Mouse (Mus musculus) MEL (cell line): ENCODE results near the gene Cpne1. TPM values are rescaled to one million over a fixed set of nuclear protein-coding genes. Genes with fewer than 3 reads are reported as not detected.

Source experiments
- DNase-seq: peaks from one replicate; pipeline ENCODE4 v3.0.0; 2011; ENCODE audit warnings: low read depth, low spot score
- H3K27ac ChIP-seq: 2 replicates; pipeline ENCODE4 v1.5.1; 2012; ENCODE audit warnings: low read depth, mild to moderate bottlenecking, control low read depth, low read length, moderate library complexity; ENCODE audit not compliant: control insufficient read depth
- H3K27me3 ChIP-seq, 2 experiments: fragments of 150-350 bp in 1 of 2; sonication (generic) in 1 of 2; 2 replicates each; pipeline ENCODE4 v1.6.1; 2012; ENCODE audit warnings: low read length in 2 of 2, mild to moderate bottlenecking in 2 of 2, improper control_type of control experiment in 1 of 2, moderate library complexity in 1 of 2; ENCODE audit not compliant: insufficient read depth in 2 of 2, control insufficient read depth in 1 of 2
- H3K36me3 ChIP-seq, 2 experiments: 2 replicates each; pipeline ENCODE4 v1.6.1; 2012 to 2014; ENCODE audit warnings: low read length in 2 of 2, improper control_type of control experiment in 1 of 2, inconsistent platforms in 1 of 2, mild to moderate bottlenecking in 1 of 2; ENCODE audit not compliant: insufficient read depth in 2 of 2, control insufficient read depth in 1 of 2
- H3K4me1 ChIP-seq, 2 experiments: fragments of 150-350 bp in 1 of 2; sonication (generic) in 1 of 2; 2 replicates each; pipeline ENCODE4 v1.6.1; 2012; ENCODE audit warnings: low read length in 2 of 2, improper control_type of control experiment in 1 of 2, mild to moderate bottlenecking in 1 of 2; ENCODE audit not compliant: insufficient read depth in 2 of 2, control insufficient read depth in 1 of 2
- H3K4me3 ChIP-seq, 2 experiments: fragments of 150-350 bp in 1 of 2; sonication (generic) in 1 of 2; 2 replicates each; pipeline ENCODE4 v1.5.1; 2012; ENCODE audit warnings: low read depth in 2 of 2, low read length in 2 of 2, mild to moderate bottlenecking in 2 of 2, moderate library complexity in 2 of 2, control low read depth in 1 of 2, improper control_type of control experiment in 1 of 2; ENCODE audit not compliant: control insufficient read depth in 1 of 2, insufficient read depth in 1 of 2
- H3K79me2 ChIP-seq: 2 replicates; pipeline ENCODE4 v1.6.1; 2012; ENCODE audit warnings: mild to moderate bottlenecking, low read length, moderate library complexity; ENCODE audit not compliant: control insufficient read depth, poor library complexity, insufficient read depth
- H3K9ac ChIP-seq: 2 replicates; pipeline ENCODE4 v1.6.1; 2012; ENCODE audit warnings: low read depth, mild to moderate bottlenecking, control low read depth, low read length, moderate library complexity; ENCODE audit not compliant: control insufficient read depth, poor library complexity, severe bottlenecking
- H3K9me3 ChIP-seq: fragments of 150-350 bp; sonication (generic); replicated peaks from 2 replicates; pipeline ENCODE4 v1.6.1; 2012; ENCODE audit warnings: mild to moderate bottlenecking, low read length, improper control_type of control experiment, moderate library complexity; ENCODE audit not compliant: insufficient read depth
- E2F4 ChIP-seq: IDR thresholded peaks from 2 replicates; pipeline ENCODE4 v1.6.1; 2011; ENCODE audit warnings: low read depth, low read length, improper control_type of control experiment, borderline replicate concordance
- HCFC1 ChIP-seq: IDR thresholded peaks from 2 replicates; pipeline ENCODE4 v1.6.1; 2012; ENCODE audit warnings: low read depth, mild to moderate bottlenecking, inconsistent platforms, low read length, improper control_type of control experiment, moderate library complexity
- KAT2A ChIP-seq: conservative IDR thresholded peaks from 2 replicates; pipeline ENCODE4 v1.6.1; 2012; ENCODE audit warnings: low read depth, low read length, improper control_type of control experiment, inconsistent platforms
- MAZ ChIP-seq: IDR thresholded peaks from 2 replicates; pipeline ENCODE4 v1.6.1; 2012; ENCODE audit warnings: low read depth, mild to moderate bottlenecking, inconsistent platforms, low read length, improper control_type of control experiment
- USF2 ChIP-seq, 2 experiments: IDR thresholded peaks; 2 replicates each; pipeline ENCODE4 v1.6.1; 2011 to 2012; ENCODE audit warnings: improper control_type of control experiment in 2 of 2, low read length in 2 of 2, borderline replicate concordance in 1 of 2, inconsistent platforms in 1 of 2, low read depth in 1 of 2, mild to moderate bottlenecking in 1 of 2; ENCODE audit not compliant: insufficient read depth in 1 of 2
- polyA plus RNA-seq, 2 experiments: library from polyadenylated mRNA; stranded (reverse) in 1 of 2; unstranded in 1 of 2; fragments of >175 nt in 1 of 2; fragments of >200 nt in 1 of 2; gene quantifications; 2 replicates each; pipeline versions ENCODE4 v1.2.1 to v1.2.4; 2012; ENCODE audit warnings: low replicate concordance in 2 of 2, low read depth in 1 of 2; ENCODE audit not compliant: insufficient read length in 2 of 2, insufficient read depth in 1 of 2, missing spikeins in 1 of 2
- total RNA-seq: library from RNA; depleted of rRNA; stranded (reverse); fragments of 300-350 nt; gene quantifications from 2 replicates; pipeline ENCODE4 v1.2.3, GENCODE M21; 2012; rRNA removed

The Cpne1 gene
- total and polyA plus RNA-seq, 3 experiments: 22.5 to 52.8 TPM; not detected in 1

DNA sequence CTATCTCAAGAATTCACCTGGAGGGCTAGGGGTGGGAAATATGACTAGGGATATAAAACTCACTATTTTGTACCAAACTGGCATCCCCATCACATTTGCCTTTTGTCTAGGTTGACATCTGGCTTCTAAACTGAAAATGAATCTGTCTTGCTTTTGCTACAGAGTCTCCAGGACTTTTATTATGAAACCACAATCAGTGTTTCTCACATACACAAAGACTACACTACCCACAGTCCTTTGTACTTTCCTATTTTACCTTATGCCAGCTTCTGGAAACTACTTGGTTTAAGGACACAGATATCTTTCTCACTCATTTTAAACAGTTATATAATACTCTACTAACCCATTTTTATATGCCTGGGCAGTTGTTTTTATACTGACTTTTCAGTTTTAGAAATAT, 86.3 kb downstream of the Cpne1 start:
- Histone ChIP-seq H3K79me2 (no peaks in the 10 kb centered on the region), H3K9me3 (no peaks in the 10 kb centered on the region), H3K36me3 (peaks cover 0 to 18% of the 10 kb centered on the region in 2 experiments; a peak in 2 of 4 replicates), H3K9ac (no peak overlapping the region)
- TF ChIP-seq USF2 (IDR thresholded peaks at IDR 0.05; ENCODE audit: borderline replicate concordance in 1 of 2, insufficient read depth in 1 of 2, low read depth in 1 of 2, low read length in 2 of 2) (no peak), MAZ (no peak), KAT2A (peak; percentile 51), HCFC1 (peak; percentile 90), E2F4 (no peak)
- TF ChIP-seq, all 39 proteins: peak for 2
- Histone ChIP-seq H3K27me3 (peaks cover 2 to 4% of the 10 kb centered on the region in 2 experiments; a peak in 3 of 4 replicates), H3K4me1 (peaks cover 5 to 22% of the 10 kb centered on the region in 2 experiments), H3K27ac (no peak overlapping the region), H3K4me3 (no peak overlapping the region)
- peak; percentile 31 for DNase-seq

Other genes with a start within 250 kb of the Cpne1 start
- 83.1 and 87.1 TPM in 2 replicates for gene Uqcc1, start 181.7 kb downstream of the Cpne1 start, total RNA-seq
- gene Uqcc1, start 181.7 kb downstream of the Cpne1 start, polyA plus RNA-seq: 10 to 100 TPM in 1 of 2 experiments, not detected in 1; 61.0 TPM
- not detected in 2 replicates for gene Gm15557, start 171.2 kb downstream of the Cpne1 start, total RNA-seq
- gene Gm15557, start 171.2 kb downstream of the Cpne1 start, polyA plus RNA-seq: not detected
- not detected in 2 replicates for gene Gdf5, start 166.6 kb downstream of the Cpne1 start, total RNA-seq
- under 1 TPM in 1 of 2 experiments, not detected in 1; 0.06 TPM for gene Gdf5, start 166.6 kb downstream of the Cpne1 start, polyA plus RNA-seq
- gene Cep250, start 155.5 kb downstream of the Cpne1 start, total RNA-seq: 9.8 and 12.8 TPM in 2 replicates
- 10 to 100 TPM in 1 of 2 experiments, not detected in 1; 16.4 TPM for gene Cep250, start 155.5 kb downstream of the Cpne1 start, polyA plus RNA-seq
- gene 6430550D23Rik, start 104.0 kb downstream of the Cpne1 start, total RNA-seq: 0.69 and 1.1 TPM in 2 replicates
- 1 to 10 TPM in 1 of 2 experiments, not detected in 1; 1.1 TPM for gene 6430550D23Rik, start 104.0 kb downstream of the Cpne1 start, polyA plus RNA-seq
- gene Ergic3, start 103.9 kb downstream of the Cpne1 start, total RNA-seq: 80.0 and 86.9 TPM in 2 replicates
- 100 to 1,000 TPM in 1 of 2 experiments, not detected in 1; 168 TPM for gene Ergic3, start 103.9 kb downstream of the Cpne1 start, polyA plus RNA-seq
- 0.04 TPM in 1 of 2 replicates, not detected in the other for gene Fer1l4, start 59.0 kb downstream of the Cpne1 start, total RNA-seq
- gene Fer1l4, start 59.0 kb downstream of the Cpne1 start, polyA plus RNA-seq: under 1 TPM in 1 of 2 experiments, not detected in 1; 0.07 TPM
- 5.0 and 5.5 TPM in 2 replicates for gene Spag4, start 46.8 kb downstream of the Cpne1 start, total RNA-seq
- gene Spag4, start 46.8 kb downstream of the Cpne1 start, polyA plus RNA-seq: 10 to 100 TPM in 1 of 2 experiments, not detected in 1; 10.9 TPM
- gene Rbm12, start within 50 bp of the Cpne1 start, total RNA-seq: 13.4 and 15.3 TPM in 2 replicates
- gene Rbm12, start within 50 bp of the Cpne1 start, polyA plus RNA-seq: 10 to 100 TPM; 28.8 to 42.5 TPM
- gene Gm28036, start 15.1 kb upstream of the Cpne1 start, total RNA-seq: 27.6 and 32.3 TPM in 2 replicates
- gene Gm28036, start 15.1 kb upstream of the Cpne1 start, polyA plus RNA-seq: 10 to 100 TPM in 1 of 2 experiments, not detected in 1; 20.4 TPM
- gene Romo1, start 32.1 kb upstream of the Cpne1 start, total RNA-seq: 392 and 402 TPM in 2 replicates
- 100 to 1,000 TPM in 1 of 2 experiments, not detected in 1; 554 TPM for gene Romo1, start 32.1 kb upstream of the Cpne1 start, polyA plus RNA-seq
- gene Nfs1, start 32.2 kb upstream of the Cpne1 start, total RNA-seq: 79.6 and 83.9 TPM in 2 replicates
- 10 to 100 TPM in 1 of 2 experiments, not detected in 1; 64.5 TPM for gene Nfs1, start 32.2 kb upstream of the Cpne1 start, polyA plus RNA-seq
- gene Rbm39, start 68.3 kb upstream of the Cpne1 start, total RNA-seq: 212 and 228 TPM in 2 replicates
- gene Rbm39, start 68.3 kb upstream of the Cpne1 start, polyA plus RNA-seq: 1,000 to 10,000 TPM in 1 of 2 experiments, 100 to 1,000 TPM in 1; 248 to 1,530 TPM
- 11.7 and 13.2 TPM in 2 replicates for gene Phf20, start 84.5 kb upstream of the Cpne1 start, total RNA-seq
- gene Phf20, start 84.5 kb upstream of the Cpne1 start, polyA plus RNA-seq: 10 to 100 TPM in 1 of 2 experiments, not detected in 1; 16.9 TPM
- gene Cnbd2, start 200.3 kb upstream of the Cpne1 start, total RNA-seq: 1.2 and 1.8 TPM in 2 replicates
- 1 to 10 TPM in 1 of 2 experiments, not detected in 1; 4.8 TPM for gene Cnbd2, start 200.3 kb upstream of the Cpne1 start, polyA plus RNA-seq
- 37.4 and 49.6 TPM in 2 replicates for gene Scand1, start 200.7 kb upstream of the Cpne1 start, total RNA-seq
- 10 to 100 TPM in 1 of 2 experiments, not detected in 1; 75.6 TPM for gene Scand1, start 200.7 kb upstream of the Cpne1 start, polyA plus RNA-seq